Mouse (Mus musculus) MEL (cell line): Measurements from ENCODE around the gene Auts2. TPM values are rescaled to one million over a fixed set of nuclear protein-coding genes. Genes with fewer than 3 reads are reported as not detected.

Source experiments
- DNase-seq: peaks from one replicate; pipeline ENCODE4 v3.0.0; 2011; ENCODE audit warnings: low read depth, low spot score
- H3K27ac ChIP-seq: 2 replicates; pipeline ENCODE4 v1.5.1; 2012; ENCODE audit warnings: low read depth, mild to moderate bottlenecking, control low read depth, low read length, moderate library complexity; ENCODE audit not compliant: control insufficient read depth
- H3K27me3 ChIP-seq, 2 experiments: fragments of 150-350 bp in 1 of 2; sonication (generic) in 1 of 2; 2 replicates each; pipeline ENCODE4 v1.6.1; 2012; ENCODE audit warnings: low read length in 2 of 2, mild to moderate bottlenecking in 2 of 2, improper control_type of control experiment in 1 of 2, moderate library complexity in 1 of 2; ENCODE audit not compliant: insufficient read depth in 2 of 2, control insufficient read depth in 1 of 2
- H3K36me3 ChIP-seq, 2 experiments: 2 replicates each; pipeline ENCODE4 v1.6.1; 2012 to 2014; ENCODE audit warnings: low read length in 2 of 2, improper control_type of control experiment in 1 of 2, inconsistent platforms in 1 of 2, mild to moderate bottlenecking in 1 of 2; ENCODE audit not compliant: insufficient read depth in 2 of 2, control insufficient read depth in 1 of 2
- H3K4me1 ChIP-seq, 2 experiments: fragments of 150-350 bp in 1 of 2; sonication (generic) in 1 of 2; 2 replicates each; pipeline ENCODE4 v1.6.1; 2012; ENCODE audit warnings: low read length in 2 of 2, improper control_type of control experiment in 1 of 2, mild to moderate bottlenecking in 1 of 2; ENCODE audit not compliant: insufficient read depth in 2 of 2, control insufficient read depth in 1 of 2
- H3K4me3 ChIP-seq, 2 experiments: fragments of 150-350 bp in 1 of 2; sonication (generic) in 1 of 2; 2 replicates each; pipeline ENCODE4 v1.5.1; 2012; ENCODE audit warnings: low read depth in 2 of 2, low read length in 2 of 2, mild to moderate bottlenecking in 2 of 2, moderate library complexity in 2 of 2, control low read depth in 1 of 2, improper control_type of control experiment in 1 of 2; ENCODE audit not compliant: control insufficient read depth in 1 of 2, insufficient read depth in 1 of 2
- H3K79me2 ChIP-seq: 2 replicates; pipeline ENCODE4 v1.6.1; 2012; ENCODE audit warnings: mild to moderate bottlenecking, low read length, moderate library complexity; ENCODE audit not compliant: control insufficient read depth, poor library complexity, insufficient read depth
- H3K9ac ChIP-seq: 2 replicates; pipeline ENCODE4 v1.6.1; 2012; ENCODE audit warnings: low read depth, mild to moderate bottlenecking, control low read depth, low read length, moderate library complexity; ENCODE audit not compliant: control insufficient read depth, poor library complexity, severe bottlenecking
- H3K9me3 ChIP-seq: fragments of 150-350 bp; sonication (generic); replicated peaks from 2 replicates; pipeline ENCODE4 v1.6.1; 2012; ENCODE audit warnings: mild to moderate bottlenecking, low read length, improper control_type of control experiment, moderate library complexity; ENCODE audit not compliant: insufficient read depth
- CHD1 ChIP-seq: IDR thresholded peaks from 2 replicates; pipeline ENCODE4 v1.6.1; 2012; ENCODE audit warnings: low read depth, mild to moderate bottlenecking, inconsistent platforms, low read length, improper control_type of control experiment
- EP300 ChIP-seq, 2 experiments: IDR thresholded peaks; 2 replicates each; pipeline ENCODE4 v1.6.1; 2011; ENCODE audit warnings: improper control_type of control experiment in 2 of 2, low read length in 2 of 2, low read depth in 1 of 2, mild to moderate bottlenecking in 1 of 2
- ETS1 ChIP-seq: IDR thresholded peaks from 2 replicates; pipeline ENCODE4 v1.6.1; 2012; ENCODE audit warnings: low read depth, mild to moderate bottlenecking, inconsistent platforms, low read length, improper control_type of control experiment, moderate library complexity
- GATA1 ChIP-seq: IDR thresholded peaks from 2 replicates; pipeline ENCODE4 v1.6.1; 2011; ENCODE audit warnings: low read depth, low read length, improper control_type of control experiment
- KAT2A ChIP-seq: conservative IDR thresholded peaks from 2 replicates; pipeline ENCODE4 v1.6.1; 2012; ENCODE audit warnings: low read depth, low read length, improper control_type of control experiment, inconsistent platforms
- MAFK ChIP-seq: IDR thresholded peaks from 2 replicates; pipeline ENCODE4 v1.6.1; 2011; ENCODE audit warnings: low read depth, mild to moderate bottlenecking, low read length, improper control_type of control experiment, borderline replicate concordance
- MEF2A ChIP-seq: IDR thresholded peaks from 2 replicates; pipeline ENCODE4 v1.6.1; 2014; ENCODE audit warnings: low read depth, mild to moderate bottlenecking, inconsistent platforms, low read length, improper control_type of control experiment; ENCODE audit not compliant: poor library complexity, insufficient replicate concordance, severe bottlenecking; ENCODE audit errors: extremely low read depth
- MXI1 ChIP-seq: IDR thresholded peaks from 2 replicates; pipeline ENCODE4 v1.6.1; 2011; ENCODE audit warnings: mild to moderate bottlenecking, low read depth, low read length, improper control_type of control experiment
- MYB ChIP-seq: IDR thresholded peaks from 2 replicates; pipeline ENCODE4 v1.6.1; 2011; ENCODE audit warnings: mild to moderate bottlenecking, low read depth, low read length, improper control_type of control experiment
- MYC ChIP-seq: IDR thresholded peaks from 2 replicates; pipeline ENCODE4 v1.6.1; 2011; ENCODE audit warnings: low read depth, mild to moderate bottlenecking, low read length, improper control_type of control experiment, moderate library complexity
- NRF1 ChIP-seq: IDR thresholded peaks from 2 replicates; pipeline ENCODE4 v1.6.1; 2014; ENCODE audit warnings: low read depth, mild to moderate bottlenecking, inconsistent platforms, low read length, improper control_type of control experiment, moderate library complexity; ENCODE audit not compliant: poor library complexity, insufficient read depth, severe bottlenecking
- POLR2A ChIP-seq, 2 experiments: IDR thresholded peaks; 2 replicates each; pipeline ENCODE4 v1.6.1; 2011 to 2012; ENCODE audit warnings: low read length in 2 of 2, mild to moderate bottlenecking in 2 of 2, control low read depth in 1 of 2, improper control_type of control experiment in 1 of 2, low read depth in 1 of 2, moderate library complexity in 1 of 2; ENCODE audit not compliant: control insufficient read depth in 1 of 2, insufficient read depth in 1 of 2, poor library complexity in 1 of 2
- TAL1 ChIP-seq: IDR thresholded peaks from 2 replicates; pipeline ENCODE4 v1.6.1; 2012; ENCODE audit warnings: mild to moderate bottlenecking, inconsistent platforms, low read length, moderate library complexity, mixed read lengths
- TBP ChIP-seq: IDR thresholded peaks from 2 replicates; pipeline ENCODE4 v1.8.0; 2011; ENCODE audit warnings: low read depth, low read length, improper control_type of control experiment
- ZMIZ1 ChIP-seq: IDR thresholded peaks from 2 replicates; pipeline ENCODE4 v1.6.1; 2012; ENCODE audit warnings: low read depth, mild to moderate bottlenecking, inconsistent platforms, low read length, improper control_type of control experiment, moderate library complexity
- ZNF384 ChIP-seq: IDR thresholded peaks from 2 replicates; pipeline ENCODE4 v1.6.1; 2012; ENCODE audit warnings: low read depth, mild to moderate bottlenecking, inconsistent platforms, low read length, improper control_type of control experiment
- polyA plus RNA-seq, 2 experiments: library from polyadenylated mRNA; stranded (reverse) in 1 of 2; unstranded in 1 of 2; fragments of >175 nt in 1 of 2; fragments of >200 nt in 1 of 2; gene quantifications; 2 replicates each; pipeline versions ENCODE4 v1.2.1 to v1.2.4; 2012; ENCODE audit warnings: low replicate concordance in 2 of 2, low read depth in 1 of 2; ENCODE audit not compliant: insufficient read length in 2 of 2, insufficient read depth in 1 of 2, missing spikeins in 1 of 2
- total RNA-seq: library from RNA; depleted of rRNA; stranded (reverse); fragments of 300-350 nt; gene quantifications from 2 replicates; pipeline ENCODE4 v1.2.3, GENCODE M21; 2012

Auts2 gene
- total and polyA plus RNA-seq, 3 experiments = not detected

- H3K9me3 ChIP-seq = no peaks in the 10 kb centered on the region
- no peak for TF ChIP-seq ETS1
- no peak for TF ChIP-seq ZNF384
- no peak for TF ChIP-seq GATA1
- TF ChIP-seq EP300 (IDR thresholded peaks at IDR 0.05; ENCODE audit: low read depth in 1 of 2, low read length in 2 of 2) = no peak
- no peak for TF ChIP-seq MEF2A
- TF ChIP-seq TBP = no peak
- no peak for TF ChIP-seq NRF1
- no peak for TF ChIP-seq CHD1
- TF ChIP-seq MYB = no peak
- TF ChIP-seq MYC = no peak
- no peak for TF ChIP-seq KAT2A
- no peak for TF ChIP-seq ZMIZ1
- no peak for TF ChIP-seq TAL1
- no peak for TF ChIP-seq POLR2A (IDR thresholded peaks at IDR 0.05; ENCODE audit: control insufficient read depth in 1 of 2, insufficient read depth in 1 of 2, low read depth in 1 of 2, low read length in 2 of 2, poor library complexity in 1 of 2)
- no peak for TF ChIP-seq MAFK
Measured at GRCm38 (mm10) chr5:132514521-132514920, 28.6 kb downstream of the Auts2 start.

GRCm38 (mm10) chr5:132513206-132513605, 29.9 kb downstream of the Auts2 start:
- Histone ChIP-seq H3K79me2 (no peaks in the 10 kb centered on the region), H3K4me3 (no peak overlapping the region), H3K9ac (no peak overlapping the region)
- no peak for TF ChIP-seq ZMIZ1
- TF ChIP-seq, all 39 proteins: peak for 0
- Histone ChIP-seq H3K27me3 (no peaks in the 10 kb centered on the region), H3K9me3 (no peaks in the 10 kb centered on the region), H3K36me3 (no peaks in the 10 kb centered on the region), H3K27ac (no peak overlapping the region), H3K4me1 (no peaks in the 10 kb centered on the region)
- DNase-seq = no peak

More at GRCm38 (mm10) chr5:132514521-132514920, 28.6 kb downstream of the Auts2 start:
- no peak overlapping the region for H3K4me3 ChIP-seq
- H3K9ac ChIP-seq = no peak overlapping the region
- H3K36me3 ChIP-seq = no peaks in the 10 kb centered on the region
- no peak overlapping the region for H3K27ac ChIP-seq
- no peaks in the 10 kb centered on the region for H3K79me2 ChIP-seq
- DNase-seq = no peak
- H3K27me3 ChIP-seq = no peaks in the 10 kb centered on the region
- no peaks in the 10 kb centered on the region for H3K4me1 ChIP-seq

- H3K9ac ChIP-seq = no peak overlapping the region
- DNase-seq = no peak
- no peaks in the 10 kb centered on the region for H3K36me3 ChIP-seq
- H3K9me3 ChIP-seq = no peaks in the 10 kb centered on the region
- H3K4me3 ChIP-seq = no peak overlapping the region
- no peaks in the 10 kb centered on the region for H3K4me1 ChIP-seq
- no peaks in the 10 kb centered on the region for H3K27me3 ChIP-seq
- TF ChIP-seq MXI1 (no peak), NRF1 (no peak)
- H3K79me2 ChIP-seq = no peaks in the 10 kb centered on the region
- no peak overlapping the region for H3K27ac ChIP-seq
Measured at GRCm38 (mm10) chr5:132509464-132509885, 33.7 kb downstream of the Auts2 start.
